Mouse (Mus musculus) E14TG2a.4 (cell line): Measurements from ENCODE around the gene Gnai3.
A peak's percentile ranks its signal among the peaks of the same experiment; 100 is the strongest.

ENCODE experiments used
- H3K27me3 ChIP-seq: 2 replicates; pipeline ENCODE4 v1.6.1; 2014; ENCODE audit warnings: low read length, control low read depth; ENCODE audit not compliant: insufficient read depth
- H3K36me3 ChIP-seq: 2 replicates; pipeline ENCODE4 v1.6.1; 2014; ENCODE audit warnings: low read length, control low read depth; ENCODE audit not compliant: insufficient read depth
- H3K4me1 ChIP-seq: replicated peaks from 2 replicates; pipeline ENCODE4 v1.6.1; 2014; ENCODE audit warnings: low read depth, low read length, control low read depth
- H3K4me3 ChIP-seq: replicated peaks from 2 replicates; pipeline ENCODE4 v1.5.1; 2014; ENCODE audit warnings: mild to moderate bottlenecking, low read length
- H3K9me3 ChIP-seq: 2 replicates; pipeline ENCODE4 v1.6.1; 2014; ENCODE audit warnings: low read length, control low read depth
- CTCF ChIP-seq: conservative IDR thresholded peaks from 2 replicates; pipeline ENCODE4 v1.5.1; 2014; ENCODE audit warnings: low read length
- NANOG ChIP-seq: IDR thresholded peaks from 2 replicates; pipeline ENCODE4 v1.6.1; 2014; ENCODE audit warnings: borderline replicate concordance, low read length, mixed read lengths
- POU5F1 ChIP-seq: IDR thresholded peaks from 2 replicates; pipeline ENCODE4 v1.6.1; 2014; ENCODE audit warnings: low read length, borderline replicate concordance

Gene Gnai3

DNA sequence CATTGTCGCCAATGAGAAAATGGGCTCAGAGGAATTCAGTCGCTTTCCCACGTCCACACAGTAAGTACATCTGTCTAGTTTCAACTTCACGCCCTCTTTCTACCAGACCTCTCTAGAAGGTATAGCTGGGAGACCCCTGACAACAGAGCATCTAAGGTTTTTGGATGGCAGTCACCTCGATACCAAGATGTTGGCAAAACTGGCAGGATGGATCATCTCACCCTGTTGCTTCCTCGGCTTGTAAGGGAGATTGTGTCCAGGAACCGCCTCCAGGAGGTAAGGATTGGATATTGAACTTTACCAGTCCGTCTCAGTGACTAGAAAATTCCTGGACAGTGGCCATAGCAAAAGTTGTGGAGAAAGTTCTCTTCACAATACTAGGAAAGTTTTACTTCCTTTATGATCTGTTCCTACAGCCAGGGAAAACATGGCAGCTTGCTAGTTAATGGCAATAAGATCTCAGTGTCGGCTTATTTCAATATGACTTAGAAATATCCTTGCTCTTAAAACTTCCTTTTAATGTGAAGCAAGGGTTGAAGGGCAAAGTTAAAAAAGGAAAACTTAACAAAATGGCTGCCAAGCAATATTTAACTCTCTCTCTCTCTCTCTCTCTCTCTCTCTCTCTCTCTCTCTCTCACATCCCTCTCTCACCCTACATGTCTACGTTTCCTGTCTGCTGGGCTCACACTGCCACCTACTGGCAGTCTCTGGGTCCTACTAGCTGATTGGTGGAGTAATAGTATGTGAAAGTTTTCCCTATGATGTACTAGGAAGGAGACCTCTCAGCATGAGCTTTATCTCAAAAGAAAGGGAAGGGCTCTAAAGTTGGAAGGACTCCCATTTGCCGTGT, 1.7 kb upstream of the Gnai3 start:
- Histone ChIP-seq H3K36me3 (peaks cover 7% of the 10 kb centered on the region; the same call in 1 of the 2 replicates), H3K4me1 (peaks cover 45% of the 10 kb centered on the region), H3K9me3 (no peaks in the 10 kb centered on the region), H3K4me3 (no peak overlapping the region), H3K27me3 (0 out of 2 replicates have a peak, but pooled peaks cover 7% of the 10 kb centered on the region)
- no peak for TF ChIP-seq NANOG
- TF ChIP-seq POU5F1, result no peak
- TF ChIP-seq CTCF, result peak; percentile 74

DNA sequence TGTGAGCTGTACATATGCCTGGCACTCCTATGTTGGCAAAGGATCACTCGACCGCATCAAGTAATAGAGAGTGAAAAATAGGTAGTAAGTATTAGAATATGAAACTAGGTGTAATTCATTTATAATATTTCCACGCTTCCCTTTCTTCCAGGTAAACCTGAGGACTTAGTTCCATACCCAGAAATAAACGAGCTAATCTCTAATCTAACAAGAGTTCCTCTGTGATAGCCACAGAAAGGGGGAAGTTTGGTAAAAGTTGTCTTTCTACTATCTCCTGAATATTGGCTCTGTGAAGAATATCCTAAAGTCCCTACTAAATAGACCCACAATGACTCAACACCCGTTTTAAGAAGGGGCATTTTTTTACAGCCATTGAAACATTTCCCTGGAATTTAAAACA, 725 bp upstream of the Gnai3 start:
- H3K9me3 ChIP-seq, result no peaks in the 10 kb centered on the region
- TF ChIP-seq CTCF (no peak), POU5F1 (no peak), NANOG (no peak)
- H3K36me3 ChIP-seq, result peaks cover 7% of the 10 kb centered on the region; the same call in 1 of the 2 replicates
- H3K27me3 ChIP-seq, result 0 out of 2 replicates have a peak, but pooled peaks cover 7% of the 10 kb centered on the region
- H3K4me3 ChIP-seq, result peak overlapping the region; percentile 98
- peaks cover 45% of the 10 kb centered on the region for H3K4me1 ChIP-seq

DNA sequence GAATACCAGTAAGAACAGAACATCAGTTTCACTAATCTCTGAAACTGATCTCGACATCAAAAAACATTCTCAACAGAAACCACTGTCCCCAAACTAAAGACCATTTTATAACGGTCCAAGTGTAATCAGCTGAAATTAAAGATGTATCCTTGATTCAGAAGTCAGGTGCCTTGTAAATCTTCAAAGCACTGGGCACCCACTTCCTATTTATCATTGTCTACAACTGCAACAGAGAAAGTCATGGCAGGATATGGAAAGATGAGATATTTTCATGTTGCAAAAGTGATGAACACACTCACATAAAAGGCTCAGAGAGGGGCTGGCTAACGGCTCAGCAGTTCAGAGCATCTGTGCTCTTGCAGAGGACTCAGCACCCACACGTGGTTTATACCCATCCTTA, 5.2 kb downstream of the Gnai3 start:
- Histone ChIP-seq H3K4me1 (peaks cover 25% of the 10 kb centered on the region), H3K9me3 (no peaks in the 10 kb centered on the region), H3K36me3 (peaks cover 23% of the 10 kb centered on the region), H3K27me3 (no peaks in the 10 kb centered on the region), H3K4me3 (no peak overlapping the region)
- TF ChIP-seq POU5F1, result no peak
- no peak for TF ChIP-seq CTCF
- TF ChIP-seq NANOG, result no peak

DNA sequence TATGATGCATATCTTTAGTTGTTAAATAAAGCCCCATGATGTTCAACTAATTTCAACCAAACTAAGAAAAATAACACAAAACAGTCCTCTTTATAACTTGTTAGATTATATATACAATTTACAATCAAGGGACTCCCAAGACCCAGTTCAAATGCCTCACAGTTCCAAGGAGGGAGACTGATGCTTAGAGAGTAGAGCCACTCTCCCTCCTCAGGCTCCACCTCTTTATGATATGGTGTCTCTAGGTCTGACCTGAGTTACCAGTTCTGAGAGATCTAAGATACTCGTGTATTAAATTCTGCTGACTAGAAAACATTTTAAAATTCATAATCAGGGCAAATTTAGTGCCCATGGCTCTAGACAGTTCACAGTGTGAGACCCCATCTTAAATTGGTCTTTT, 6.8 kb downstream of the Gnai3 start:
- Histone ChIP-seq H3K36me3 (peaks cover 25% of the 10 kb centered on the region), H3K9me3 (no peaks in the 10 kb centered on the region), H3K27me3 (no peaks in the 10 kb centered on the region), H3K4me3 (no peak overlapping the region), H3K4me1 (peaks cover 18% of the 10 kb centered on the region)
- no peak for TF ChIP-seq NANOG
- TF ChIP-seq POU5F1, result no peak
- TF ChIP-seq CTCF, result no peak

DNA sequence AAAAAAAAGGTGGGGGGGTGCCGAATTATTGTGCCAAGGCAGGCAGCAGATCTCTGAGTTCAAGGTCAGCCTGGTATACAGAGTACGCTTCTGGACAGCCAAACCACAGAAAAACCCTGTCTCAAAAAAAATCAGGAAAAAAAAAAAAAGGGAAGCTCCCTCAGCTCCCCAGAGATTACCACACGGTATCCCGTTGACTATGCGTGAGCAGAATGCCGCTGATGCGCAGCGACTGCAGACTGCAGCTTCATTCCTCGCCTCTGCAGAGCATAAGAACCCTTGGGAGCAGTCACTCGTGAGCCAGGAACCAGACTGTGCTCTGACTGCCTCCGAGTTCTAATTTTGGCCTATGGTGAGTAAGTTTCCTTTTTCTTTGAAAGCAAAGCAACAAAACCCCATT, 11.2 kb downstream of the Gnai3 start:
- H3K4me1 ChIP-seq, result peaks cover 18% of the 10 kb centered on the region
- no peak overlapping the region for H3K4me3 ChIP-seq
- no peaks in the 10 kb centered on the region for H3K9me3 ChIP-seq
- H3K36me3 ChIP-seq, result peaks cover 2% of the 10 kb centered on the region; the same call in 1 of the 2 replicates
- H3K27me3 ChIP-seq, result no peaks in the 10 kb centered on the region
- no peak for TF ChIP-seq NANOG

DNA sequence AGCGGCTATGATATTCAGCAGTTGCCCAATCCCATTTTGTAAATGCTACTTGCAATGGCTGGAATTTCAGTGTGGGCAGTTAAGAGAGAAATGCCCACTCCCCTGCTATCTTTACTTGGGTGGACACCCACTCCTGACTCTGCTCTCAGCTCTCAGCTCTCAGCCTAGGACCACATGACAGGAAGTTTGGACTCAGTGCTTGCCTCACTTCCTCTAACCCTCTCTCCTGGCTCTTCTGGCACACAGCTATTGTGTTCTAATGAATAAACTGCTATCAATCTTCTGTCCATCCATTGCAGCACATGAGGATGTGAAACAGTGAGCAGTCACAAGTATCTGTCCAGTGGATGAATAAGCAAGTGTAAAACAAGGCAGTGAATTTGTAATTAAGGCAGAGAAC, 13.5 kb downstream of the Gnai3 start:
- H3K4me1 ChIP-seq, result peaks cover 28% of the 10 kb centered on the region

DNA sequence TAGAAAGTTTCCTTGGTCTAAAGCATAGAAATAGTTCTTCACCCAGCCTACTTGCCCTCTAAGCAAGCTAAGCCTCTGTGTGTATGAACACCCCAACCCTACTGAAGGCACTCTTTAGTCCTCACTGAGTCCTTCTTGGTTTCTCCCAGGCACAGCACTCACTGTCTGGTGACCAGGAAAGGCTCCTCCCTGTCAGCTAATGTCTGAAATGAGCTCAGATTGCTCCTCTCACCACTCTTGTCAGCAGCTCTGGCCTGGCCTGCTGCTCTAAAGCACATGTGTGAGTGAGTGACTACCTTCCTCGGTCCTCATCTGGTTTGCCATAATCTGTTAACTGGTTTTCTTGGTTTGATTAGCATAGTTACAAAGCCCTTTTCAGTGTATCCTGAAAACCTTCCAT, 14.1 kb downstream of the Gnai3 start:
- no peak overlapping the region for H3K4me3 ChIP-seq
- no peaks in the 10 kb centered on the region for H3K9me3 ChIP-seq

More for the DNA sequence above, 13.5 kb downstream of the Gnai3 start:
- H3K4me3 ChIP-seq, result no peak overlapping the region
- H3K27me3 ChIP-seq, result no peaks in the 10 kb centered on the region
- H3K9me3 ChIP-seq, result no peaks in the 10 kb centered on the region
- peaks cover 2% of the 10 kb centered on the region; the same call in 1 of the 2 replicates for H3K36me3 ChIP-seq
- TF ChIP-seq CTCF (no peak), POU5F1 (no peak), NANOG (no peak)

DNA sequence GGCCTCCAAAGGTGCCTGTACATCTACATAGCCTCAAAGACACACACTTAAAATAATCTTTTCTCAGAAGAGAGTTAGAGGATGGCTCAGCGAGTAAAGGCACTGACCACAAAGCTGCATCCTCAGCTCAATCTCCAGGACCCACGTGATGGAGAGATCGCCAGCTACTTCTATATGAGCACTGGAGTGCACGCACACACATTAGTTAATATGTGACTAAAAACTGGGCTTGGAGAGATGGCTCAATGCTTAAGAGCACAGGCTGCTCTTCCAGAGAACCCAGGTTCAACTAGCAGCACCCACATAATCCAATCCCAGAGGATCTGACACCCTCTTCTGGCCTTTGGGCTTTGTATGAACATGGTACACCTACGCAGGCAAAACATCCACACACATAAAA, 14.7 kb downstream of the Gnai3 start:
- no peaks in the 10 kb centered on the region for H3K9me3 ChIP-seq
- TF ChIP-seq POU5F1 (no peak), NANOG (no peak), CTCF (no peak)
- peaks cover 2% of the 10 kb centered on the region; the same call in 1 of the 2 replicates for H3K36me3 ChIP-seq
- H3K4me1 ChIP-seq, result peaks cover 26% of the 10 kb centered on the region
- no peaks in the 10 kb centered on the region for H3K27me3 ChIP-seq
- H3K4me3 ChIP-seq, result no peak overlapping the region

More for the DNA sequence above, 14.1 kb downstream of the Gnai3 start:
- no peaks in the 10 kb centered on the region for H3K27me3 ChIP-seq
- TF ChIP-seq POU5F1, result no peak
- peaks cover 26% of the 10 kb centered on the region for H3K4me1 ChIP-seq
- H3K36me3 ChIP-seq, result peaks cover 2% of the 10 kb centered on the region; the same call in 1 of the 2 replicates

DNA sequence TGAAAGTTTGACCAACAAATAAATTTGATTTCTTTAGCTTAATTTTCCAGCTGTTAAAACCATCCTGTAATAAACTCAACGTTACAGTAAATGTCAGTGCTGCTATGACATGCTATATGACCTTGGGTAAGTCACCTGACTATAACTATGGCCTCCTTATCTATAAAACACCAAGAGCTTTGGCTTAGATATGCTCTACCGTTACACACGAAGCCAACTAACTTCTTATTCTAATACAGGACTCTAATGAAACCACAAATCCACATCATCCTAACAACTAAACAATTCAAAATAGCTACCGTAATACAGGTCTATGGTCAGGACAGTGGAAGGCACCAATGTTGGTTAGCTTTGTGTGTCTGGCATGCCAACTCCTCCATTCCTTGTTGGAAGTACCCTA, 16.1 kb downstream of the Gnai3 start:
- Histone ChIP-seq H3K27me3 (no peaks in the 10 kb centered on the region), H3K4me1 (peaks cover 25% of the 10 kb centered on the region), H3K36me3 (no peaks in the 10 kb centered on the region), H3K4me3 (no peak overlapping the region), H3K9me3 (no peaks in the 10 kb centered on the region)
- TF ChIP-seq NANOG (no peak), POU5F1 (no peak), CTCF (no peak)
